Mouse (Mus musculus): Measurements from ENCODE around the gene Hyal5. TPM values are rescaled to one million over a fixed set of nuclear protein-coding genes. Genes with fewer than 3 reads are reported as not detected.

The Hyal5 gene
- total RNA-seq (2023) = not detected in 2 replicates

DNA sequence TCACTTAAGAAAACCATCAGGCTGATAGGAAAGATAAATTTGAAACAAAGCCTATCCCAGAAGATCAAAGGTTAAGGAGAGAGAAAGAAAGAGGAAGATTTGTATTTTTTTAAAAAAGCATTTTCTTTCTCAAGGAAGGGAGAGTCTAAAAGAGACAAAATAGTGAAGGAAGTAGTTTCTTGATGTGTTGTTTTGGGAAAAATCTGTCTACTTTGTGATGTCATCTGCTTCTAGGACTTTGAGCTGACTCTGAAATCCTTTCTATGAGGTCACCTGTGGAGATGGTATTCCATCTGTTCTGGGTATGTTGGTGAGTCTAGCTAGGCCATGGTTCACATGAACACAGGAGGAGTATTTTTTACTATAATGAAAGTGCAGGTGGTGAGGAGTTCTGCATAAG, at the start of gene Hyal5:
TSS of gene Hyal5 (plus strand) at position 301 of the 400 bp plus-strand sequence.

Other genes starting within 250 kb of the Hyal5 start
- 37.2 and 47.7 TPM in 2 replicates for gene Wasl, start 193.0 kb upstream of the Hyal5 start, total RNA-seq (2023)
- not detected in 2 replicates for gene Hyal6, start 124.8 kb upstream of the Hyal5 start, total RNA-seq (2023)
- gene Hyal4, start 109.7 kb upstream of the Hyal5 start, total RNA-seq (2023) = not detected in 2 replicates
- gene Spam1, start 66.8 kb upstream of the Hyal5 start, total RNA-seq (2023) = not detected in 2 replicates
- 0.68 and 1.1 TPM in 2 replicates for gene Tmem229a, start 98.3 kb downstream of the Hyal5 start, total RNA-seq (2023)

Measured in neutrophil, adult 65 days (primary cell).